Mouse (Mus musculus): ENCODE measurements around the gene Pecam1.

DNA sequence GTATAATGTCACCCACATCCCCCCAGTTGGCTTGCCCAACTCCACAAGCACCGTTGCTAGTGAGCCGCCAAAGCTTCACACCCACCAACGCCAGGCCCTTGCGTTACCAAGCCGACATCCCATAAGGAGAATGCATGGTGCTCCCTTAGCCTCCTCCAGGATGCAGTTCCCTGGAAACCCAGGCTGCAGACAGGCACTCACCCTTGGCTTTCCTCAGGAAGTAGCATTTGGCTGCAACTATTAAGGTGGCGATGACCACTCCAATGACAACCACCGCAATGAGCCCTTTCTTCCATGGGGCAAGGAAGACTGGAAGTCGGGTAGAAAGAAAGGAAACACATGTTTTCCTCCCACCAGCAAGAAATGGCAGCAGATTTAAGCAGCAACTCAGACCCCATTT lies 66.4 kb downstream of the Pecam1 start:
- TF ChIP-seq CTCF (IDR thresholded peaks at IDR 0.05; ENCODE audit: control insufficient read depth, insufficient read depth, insufficient read length) (no peak), FOSL1 (IDR thresholded peaks at IDR 0.05; ENCODE audit: insufficient read depth, low read length, poor library complexity, severe bottlenecking) (no peak), MAX (IDR thresholded peaks at IDR 0.05) (no peak), USF1 (IDR thresholded peaks at IDR 0.05; ENCODE audit: low read depth) (no peak), CEBPB (IDR thresholded peaks at IDR 0.05; ENCODE audit: low read depth) (no peak), MYOG (IDR thresholded peaks at IDR 0.05; ENCODE audit: control insufficient read depth, extremely low read depth, insufficient read length) (no peak), MYOD1 (IDR thresholded peaks at IDR 0.05; ENCODE audit: control insufficient read depth, insufficient read length, low read depth) (no peak)

All from C2C12 (cell line).